ENCODE assay signal across 25 mouse cellular contexts in genomic region chr3:143501017-143501416, GRCm38 (mm10).
"Had no signal": no experiment of that assay in that cellular context is flagged by ENCODE, and none has a peak within 500 bp of the region (broad histone marks: within the 10 kb centered on the region; RNA-seq: fewer than 3 reads in every experiment).

No protein-coding gene starts in this region.

- DNase-seq: left cerebral cortex, postnatal 4 days; liver; liver, embryonic 13.5 days; liver, postnatal 0 days; lung, adult 18-20 months; lung, adult 2 months; lung, postnatal 10 days; lung, postnatal 14 days; lung, postnatal 36 days; lung, postnatal 4 days; midbrain, embryonic 14.5 days had no signal

- H3K4me3 ChIP-seq: limb, embryonic 10.5 days; limb, embryonic 12.5 days; limb, embryonic 13.5 days; limb, embryonic 15.5 days; liver, embryonic 12.5 days; liver, embryonic 13.5 days; liver, embryonic 15.5 days; lung, embryonic 15.5 days; megakaryocyte, embryonic 14.5 days; midbrain, embryonic 10.5 days; midbrain, embryonic 12.5 days; midbrain, embryonic 13.5 days; midbrain, embryonic 15.5 days; myocyte; neural tube, embryonic 12.5 days had no signal

- H3K36me3 ChIP-seq: limb, embryonic 10.5 days; limb, embryonic 12.5 days; limb, embryonic 13.5 days; limb, embryonic 15.5 days; liver, embryonic 12.5 days; liver, embryonic 13.5 days; liver, embryonic 15.5 days; lung, embryonic 15.5 days; midbrain, embryonic 10.5 days; midbrain, embryonic 12.5 days; midbrain, embryonic 13.5 days; midbrain, embryonic 15.5 days; neural tube, embryonic 12.5 days had no signal

- H3K27me3 ChIP-seq: limb, embryonic 12.5 days; limb, embryonic 15.5 days; liver, embryonic 12.5 days; liver, embryonic 13.5 days; liver, embryonic 15.5 days; lung, embryonic 15.5 days; megakaryocyte, embryonic 14.5 days; midbrain, embryonic 12.5 days; midbrain, embryonic 13.5 days; midbrain, embryonic 15.5 days; neural tube, embryonic 12.5 days had no signal
